Mouse (Mus musculus) hindbrain, embryonic 11.5 days (tissue): ENCODE measurements around the gene Dock6. TPM values are rescaled to one million over a fixed set of nuclear protein-coding genes. Genes with fewer than 3 reads are reported as not detected.
A peak's percentile ranks its signal among the peaks of the same experiment; 100 is the strongest.
"Not testable (repeated sequence)": the region's sequence is repeated elsewhere in the genome, so short reads cannot be mapped to it uniquely, and the experiment has no call there.

ENCODE experiments used
- ATAC-seq: fragments of 200-750 bp; cut with Nextera tagmentation; 2 replicates; pipeline ENCODE4 v1.8.0; 2017; ENCODE audit warnings: mild to moderate bottlenecking, moderate TSS enrichment, moderate library complexity; ENCODE audit not compliant: low FRiP score
- DNase-seq: peaks from one replicate; pipeline ENCODE4 v3.0.0-alpha.2; 2015; ENCODE audit warnings: low spot score
- H3K27ac ChIP-seq: fragments of 300-500 bp; sonication (generic); 2 replicates; pipeline ENCODE4 v1.5.1; 2014; ENCODE audit warnings: mild to moderate bottlenecking, low read depth, low read length
- H3K27me3 ChIP-seq: fragments of 300-500 bp; sonication (generic); 2 replicates; pipeline ENCODE4 v1.6.1; 2014; ENCODE audit warnings: mild to moderate bottlenecking, low read length, moderate library complexity, mixed read lengths; ENCODE audit not compliant: control insufficient read depth, insufficient read depth
- H3K36me3 ChIP-seq: fragments of 300-500 bp; sonication (generic); 2 replicates; pipeline ENCODE4 v1.6.1; 2014; ENCODE audit warnings: mild to moderate bottlenecking, low read length, moderate library complexity, mixed read lengths; ENCODE audit not compliant: control insufficient read depth, insufficient read depth
- H3K4me1 ChIP-seq: fragments of 300-500 bp; sonication (generic); replicated peaks from 2 replicates; pipeline ENCODE4 v1.6.1; 2014; ENCODE audit warnings: low read length, mixed read lengths; ENCODE audit not compliant: control insufficient read depth, insufficient read depth
- H3K4me2 ChIP-seq: fragments of 300-500 bp; sonication (generic); replicated peaks from 2 replicates; pipeline ENCODE4 v1.6.1; 2014; ENCODE audit warnings: mild to moderate bottlenecking, low read depth, low read length
- H3K4me3 ChIP-seq: fragments of 300-500 bp; sonication (generic); 2 replicates; pipeline ENCODE4 v1.5.1; 2014; ENCODE audit warnings: low read depth, low read length
- H3K9ac ChIP-seq: fragments of 300-500 bp; sonication (generic); 2 replicates; pipeline ENCODE4 v1.6.1; 2014; ENCODE audit warnings: low read depth, low read length
- H3K9me3 ChIP-seq: fragments of 300-500 bp; sonication (generic); 2 replicates; pipeline ENCODE4 v1.6.1; 2016; ENCODE audit warnings: low read length; ENCODE audit not compliant: control insufficient read depth
- WGBS: fragments of 180-500 bp; shearing (Covaris S2); extraction: QIAGEN DNeasy Blood & Tissue Kit; methylation state at CpG from one replicate; pipeline ENCODE4 v1.1.7; 2014; 5-methylcytosine and 5-hydroxymethylcytosine counted together
- polyA plus RNA-seq: library from polyadenylated mRNA; unstranded; fragments of >200 nt; fragmentation: Nextera tagmentation; extraction: Ambion mirVana; gene quantifications from 2 replicates; pipeline ENCODE4 v1.2.1, GENCODE M21; 2014

Dock6 gene
- polyA plus RNA-seq, 1 experiment from 2014 or later = 21.4 TPM

- under 1% methylated on average over 21 of the region's 26 CpGs for WGBS
Measured at GRCm38 (mm10) chr9:21797921-21798344, 54.5 kb downstream of the Dock6 start.

GRCm38 (mm10) chr9:21796919-21797318 lies 55.5 kb downstream of the Dock6 start:
- Histone ChIP-seq H3K36me3 (no peaks in the 10 kb centered on the region), H3K27ac (no peak overlapping the region), H3K9ac (no peak overlapping the region), H3K4me2 (no peak overlapping the region), H3K4me3 (0 out of 2 replicates have a peak overlapping the region, but pooled peaks have one; percentile 12), H3K9me3 (no peaks in the 10 kb centered on the region), H3K4me1 (no peaks in the 10 kb centered on the region), H3K27me3 (no peaks in the 10 kb centered on the region)
- 66% methylated on average over 3 of the region's 3 CpGs for WGBS
- DNase-seq = no peak
- ATAC-seq = no peak

More at GRCm38 (mm10) chr9:21797921-21798344, 54.5 kb downstream of the Dock6 start:
- Histone ChIP-seq H3K9me3 (no peaks in the 10 kb centered on the region), H3K4me3 (peak overlapping the region; percentile 55), H3K4me2 (peak overlapping the region; percentile 74), H3K27me3 (no peaks in the 10 kb centered on the region), H3K9ac (peak overlapping the region; percentile 57), H3K4me1 (no peaks in the 10 kb centered on the region), H3K27ac (peak overlapping the region; percentile 25; the same call in 1 of the 2 replicates), H3K36me3 (no peaks in the 10 kb centered on the region)
- DNase-seq (peak; percentile 73), ATAC-seq (peak; percentile 62)

- H3K9ac ChIP-seq = no peak overlapping the region
- no peak overlapping the region for H3K4me2 ChIP-seq
- WGBS = 58% methylated on average over 3 of the region's 3 CpGs
- H3K27me3 ChIP-seq = no peaks in the 10 kb centered on the region
- no peak overlapping the region for H3K4me3 ChIP-seq
- DNase-seq (no peak), ATAC-seq (no peak)
- H3K4me1 ChIP-seq = no peaks in the 10 kb centered on the region
- no peaks in the 10 kb centered on the region for H3K36me3 ChIP-seq
- H3K27ac ChIP-seq = no peak overlapping the region
- H3K9me3 ChIP-seq = no peaks in the 10 kb centered on the region
Measured at GRCm38 (mm10) chr9:21796259-21796658, 56.2 kb downstream of the Dock6 start.

- Histone ChIP-seq H3K4me3 (no peak overlapping the region), H3K4me1 (no peaks in the 10 kb centered on the region), H3K9ac (no peak overlapping the region), H3K27me3 (no peaks in the 10 kb centered on the region), H3K4me2 (no peak overlapping the region), H3K9me3 (no peaks in the 10 kb centered on the region), H3K27ac (no peak overlapping the region), H3K36me3 (no peaks in the 10 kb centered on the region)
- DNase-seq = no peak
- 73% methylated on average over 5 of the region's 5 CpGs for WGBS
- no peak for ATAC-seq
Measured at GRCm38 (mm10) chr9:21795579-21795978, 56.9 kb downstream of the Dock6 start.

GRCm38 (mm10) chr9:21794925-21795324 lies 57.5 kb downstream of the Dock6 start:
- H3K27me3 ChIP-seq = no peaks in the 10 kb centered on the region
- no peaks in the 10 kb centered on the region for H3K9me3 ChIP-seq
- no peak overlapping the region for H3K4me3 ChIP-seq
- ATAC-seq (no peak), DNase-seq (no peak)
- H3K4me1 ChIP-seq = no peaks in the 10 kb centered on the region
- H3K9ac ChIP-seq = no peak overlapping the region
- H3K36me3 ChIP-seq = no peaks in the 10 kb centered on the region
- H3K27ac ChIP-seq = no peak overlapping the region
- H3K4me2 ChIP-seq = no peak overlapping the region
- 94% methylated on average over 25 of the region's 25 CpGs for WGBS

- H3K4me1 ChIP-seq = no peaks in the 10 kb centered on the region
- no peak for DNase-seq
- H3K27ac ChIP-seq = no peak overlapping the region
- WGBS = 94% methylated on average over 18 of the region's 18 CpGs
- no peak overlapping the region for H3K4me2 ChIP-seq
- no peaks in the 10 kb centered on the region for H3K36me3 ChIP-seq
- no peak for ATAC-seq
- H3K9ac ChIP-seq = no peak overlapping the region
- no peak overlapping the region for H3K4me3 ChIP-seq
- H3K9me3 ChIP-seq = no peaks in the 10 kb centered on the region
- H3K27me3 ChIP-seq = no peaks in the 10 kb centered on the region
Measured at GRCm38 (mm10) chr9:21794344-21794834, 58.0 kb downstream of the Dock6 start.

GRCm38 (mm10) chr9:21793507-21793906 lies 58.9 kb downstream of the Dock6 start:
- H3K4me3 ChIP-seq, H3K9me3 ChIP-seq, H3K27ac ChIP-seq, H3K36me3 ChIP-seq, ATAC-seq, H3K4me2 ChIP-seq, H3K27me3 ChIP-seq, DNase-seq, H3K4me1 ChIP-seq, H3K9ac ChIP-seq: not testable (repeated sequence)
- 97% methylated on average over 6 of the region's 6 CpGs for WGBS

- no peaks in the 10 kb centered on the region for H3K9me3 ChIP-seq
- DNase-seq (no peak), ATAC-seq (no peak)
- no peak overlapping the region for H3K4me2 ChIP-seq
- H3K27ac ChIP-seq = no peak overlapping the region
- no peak overlapping the region for H3K9ac ChIP-seq
- no peaks in the 10 kb centered on the region for H3K36me3 ChIP-seq
- no peak overlapping the region for H3K4me3 ChIP-seq
- H3K27me3 ChIP-seq = no peaks in the 10 kb centered on the region
- whole genome bisulfite sequencing = 87% methylated on average over 8 of the region's 8 CpGs
- no peaks in the 10 kb centered on the region for H3K4me1 ChIP-seq
Measured at GRCm38 (mm10) chr9:21792644-21793043, 59.8 kb downstream of the Dock6 start.

- no peak for DNase-seq
- Histone ChIP-seq H3K4me1 (no peaks in the 10 kb centered on the region), H3K4me3 (no peak overlapping the region), H3K27me3 (no peaks in the 10 kb centered on the region), H3K9ac (no peak overlapping the region), H3K27ac (no peak overlapping the region), H3K9me3 (no peaks in the 10 kb centered on the region), H3K36me3 (no peaks in the 10 kb centered on the region), H3K4me2 (no peak overlapping the region)
- 87% methylated on average over 8 of the region's 8 CpGs for WGBS
- no peak for ATAC-seq
Measured at GRCm38 (mm10) chr9:21791861-21792260, 60.6 kb downstream of the Dock6 start.
